Mouse (Mus musculus): ENCODE data around the gene Unc5cl. TPM values are rescaled to one million over a fixed set of nuclear protein-coding genes. Genes with fewer than 3 reads are reported as not detected.

Gene Unc5cl
- polyA plus RNA-seq, 1 experiment: 1.5 TPM

- TF ChIP-seq GATA1 (IDR thresholded peaks at IDR 0.05; ENCODE audit: low read length) (no peak), TAL1 (IDR thresholded peaks at IDR 0.05; ENCODE audit: low read length) (no peak)
- H3K27me3 ChIP-seq (ENCODE audit: control insufficient read depth): no peaks in the 10 kb centered on the region
- H3K4me1 ChIP-seq (ENCODE audit: control insufficient read depth): peaks cover 40% of the 10 kb centered on the region
These were observed 26.7 kb upstream of the Unc5cl start for GRCm38 (mm10) chr17:48427852-48428530.

DNA sequence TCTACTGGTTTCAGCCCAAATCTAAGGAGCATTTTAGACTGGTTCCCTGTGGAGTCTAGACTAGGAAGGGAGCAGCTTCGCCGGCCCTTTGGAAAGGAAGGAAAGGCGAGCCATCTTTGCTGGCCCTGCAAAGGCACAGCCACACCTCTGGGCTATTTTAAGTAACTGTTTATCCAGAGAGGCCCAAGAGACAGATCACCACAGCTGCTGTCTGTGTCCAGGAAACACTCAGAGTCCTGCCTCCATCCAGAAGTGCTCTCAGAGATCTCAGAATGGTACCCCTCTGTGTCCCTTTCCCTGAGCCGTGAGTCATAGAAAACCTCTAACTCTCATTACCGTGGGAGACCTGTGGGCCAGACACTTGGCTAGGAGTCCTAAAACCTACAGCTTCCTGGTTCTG lies 24.3 kb upstream of the Unc5cl start:
- H3K36me3 ChIP-seq (ENCODE audit: control insufficient read depth): no peaks in the 10 kb centered on the region
- no peaks in the 10 kb centered on the region for H3K9me3 ChIP-seq (ENCODE audit: control insufficient read depth, low read length)
- peaks cover 39% of the 10 kb centered on the region for H3K4me1 ChIP-seq (ENCODE audit: control insufficient read depth)
- no peaks in the 10 kb centered on the region for H3K27me3 ChIP-seq (ENCODE audit: control insufficient read depth)
- TF ChIP-seq GATA1 (IDR thresholded peaks at IDR 0.05; ENCODE audit: low read length) (no peak), TAL1 (IDR thresholded peaks at IDR 0.05; ENCODE audit: low read length) (no peak)
- no peak overlapping the region for H3K4me3 ChIP-seq (replicated peaks)

More at GRCm38 (mm10) chr17:48427852-48428530, 26.7 kb upstream of the Unc5cl start:
- H3K9me3 ChIP-seq (ENCODE audit: control insufficient read depth, low read length): no peaks in the 10 kb centered on the region
- no peaks in the 10 kb centered on the region for H3K36me3 ChIP-seq (ENCODE audit: control insufficient read depth)
- H3K4me3 ChIP-seq (replicated peaks): no peak overlapping the region

GRCm38 (mm10) chr17:48431054-48431453 lies 23.6 kb upstream of the Unc5cl start:
- Histone ChIP-seq H3K4me1 (ENCODE audit: control insufficient read depth) (peaks cover 33% of the 10 kb centered on the region), H3K9me3 (ENCODE audit: control insufficient read depth, low read length) (no peaks in the 10 kb centered on the region), H3K4me3 (replicated peaks) (no peak overlapping the region), H3K27me3 (ENCODE audit: control insufficient read depth) (no peaks in the 10 kb centered on the region), H3K36me3 (ENCODE audit: control insufficient read depth) (no peaks in the 10 kb centered on the region)
- TF ChIP-seq TAL1 (IDR thresholded peaks at IDR 0.05; ENCODE audit: low read length): no peak
- TF ChIP-seq GATA1 (IDR thresholded peaks at IDR 0.05; ENCODE audit: low read length): no peak

DNA sequence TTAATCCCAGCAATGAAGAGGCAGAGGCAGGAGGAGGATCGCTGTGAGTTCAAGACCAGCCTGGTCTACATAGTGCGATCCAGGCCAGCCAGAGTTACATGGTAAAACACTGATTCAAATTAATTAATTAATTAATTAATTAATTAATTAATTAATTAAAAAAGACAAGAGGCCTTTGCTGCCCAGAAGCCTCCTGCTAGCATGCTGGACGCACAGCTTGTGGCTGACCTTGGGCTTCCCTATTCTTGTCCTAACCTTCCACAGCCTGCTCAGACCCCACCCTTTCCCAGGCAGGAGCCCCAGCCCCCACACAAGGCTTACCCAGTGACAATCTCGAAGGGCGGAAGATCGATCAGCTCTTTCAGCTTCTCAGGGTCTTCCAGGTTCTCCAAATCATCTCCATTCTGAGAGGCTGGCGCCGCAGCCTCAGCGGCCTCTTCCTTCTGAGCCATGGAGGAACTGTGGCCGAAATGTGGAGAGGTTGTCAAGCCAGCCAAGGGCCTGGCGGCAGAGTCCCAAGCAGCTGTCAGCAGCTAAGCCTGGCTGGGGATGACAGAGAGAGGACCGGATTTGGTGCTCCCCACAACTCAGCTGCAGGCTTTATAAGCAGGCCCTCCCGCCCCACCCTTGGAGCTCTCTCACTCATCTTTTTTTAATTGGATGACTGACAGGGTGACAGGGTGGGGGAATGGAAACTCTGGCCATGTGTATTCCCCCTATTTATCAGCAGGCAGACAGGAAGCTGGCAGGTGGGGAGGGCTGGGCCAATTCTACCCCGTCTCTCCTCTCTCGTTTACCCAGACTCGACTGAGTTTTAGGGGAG lies 22.3 kb upstream of the Unc5cl start, which contains the start of gene Apobec2:
Gene Apobec2 (minus strand): TSS at position 773 of the 823 bp plus-strand sequence.
- Histone ChIP-seq H3K36me3 (ENCODE audit: control insufficient read depth) (no peaks in the 10 kb centered on the region), H3K4me1 (ENCODE audit: control insufficient read depth) (peaks cover 32% of the 10 kb centered on the region), H3K4me3 (replicated peaks) (no peak within 1 kb of the TSS), H3K27me3 (ENCODE audit: control insufficient read depth) (no peaks in the 10 kb centered on the region), H3K9me3 (ENCODE audit: control insufficient read depth, low read length) (no peaks in the 10 kb centered on the region)
- TF ChIP-seq GATA1 (IDR thresholded peaks at IDR 0.05; ENCODE audit: low read length) (no peak), TAL1 (IDR thresholded peaks at IDR 0.05; ENCODE audit: low read length) (no peak)

DNA sequence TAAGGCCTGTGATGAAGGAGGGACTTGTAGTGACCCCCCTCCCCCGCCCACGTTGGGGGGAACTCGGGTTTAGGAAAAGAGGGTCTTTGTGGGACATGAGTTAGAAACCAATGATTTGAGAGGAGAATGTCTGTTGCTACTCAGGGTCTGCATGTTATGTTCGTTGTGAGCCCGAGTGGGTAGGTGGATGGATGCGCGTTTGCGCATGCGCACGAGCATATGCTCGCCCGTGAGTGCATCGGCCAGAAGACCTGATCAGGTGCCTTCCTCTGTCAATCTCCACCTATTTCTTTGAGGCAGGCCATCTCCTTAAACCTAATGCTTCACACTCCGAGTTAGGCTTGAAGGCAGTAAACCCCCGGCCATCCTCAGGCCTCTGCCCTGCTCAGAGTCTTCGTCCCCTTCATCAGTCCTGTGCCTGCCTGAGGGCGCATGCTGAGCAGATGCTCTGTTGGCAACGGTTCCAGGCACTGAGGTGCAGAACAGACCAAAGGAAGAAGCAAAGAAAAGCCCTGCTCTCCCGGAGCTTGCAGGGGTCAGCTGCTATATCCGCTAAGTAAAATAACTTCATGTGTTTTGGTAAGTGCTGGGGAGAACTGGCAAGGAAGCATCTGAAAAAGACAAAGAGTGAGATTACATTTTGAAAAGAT lies 21.6 kb upstream of the Unc5cl start:
- H3K27me3 ChIP-seq (ENCODE audit: control insufficient read depth): no peaks in the 10 kb centered on the region
- H3K4me3 ChIP-seq (replicated peaks): no peak overlapping the region
- no peaks in the 10 kb centered on the region for H3K9me3 ChIP-seq (ENCODE audit: control insufficient read depth, low read length)
- TF ChIP-seq TAL1 (IDR thresholded peaks at IDR 0.05; ENCODE audit: low read length) (no peak), GATA1 (IDR thresholded peaks at IDR 0.05; ENCODE audit: low read length) (no peak)
- peaks cover 34% of the 10 kb centered on the region for H3K4me1 ChIP-seq (ENCODE audit: control insufficient read depth)
- H3K36me3 ChIP-seq (ENCODE audit: control insufficient read depth): no peaks in the 10 kb centered on the region

- Histone ChIP-seq H3K9me3 (ENCODE audit: control insufficient read depth, low read length) (no peaks in the 10 kb centered on the region), H3K36me3 (ENCODE audit: control insufficient read depth) (no peaks in the 10 kb centered on the region), H3K4me3 (replicated peaks) (no peak overlapping the region), H3K27me3 (ENCODE audit: control insufficient read depth) (no peaks in the 10 kb centered on the region), H3K4me1 (ENCODE audit: control insufficient read depth) (peaks cover 33% of the 10 kb centered on the region)
- TF ChIP-seq GATA1 (IDR thresholded peaks at IDR 0.05; ENCODE audit: low read length) (no peak), TAL1 (IDR thresholded peaks at IDR 0.05; ENCODE audit: low read length) (no peak)
These were observed 20.9 kb upstream of the Unc5cl start for GRCm38 (mm10) chr17:48433689-48434330.

- Histone ChIP-seq H3K9me3 (ENCODE audit: control insufficient read depth, low read length) (no peaks in the 10 kb centered on the region), H3K4me3 (replicated peaks) (no peak overlapping the region), H3K27me3 (ENCODE audit: control insufficient read depth) (no peaks in the 10 kb centered on the region), H3K4me1 (ENCODE audit: control insufficient read depth) (peaks cover 33% of the 10 kb centered on the region), H3K36me3 (ENCODE audit: control insufficient read depth) (no peaks in the 10 kb centered on the region)
- TF ChIP-seq TAL1 (IDR thresholded peaks at IDR 0.05; ENCODE audit: low read length) (no peak), GATA1 (IDR thresholded peaks at IDR 0.05; ENCODE audit: low read length) (no peak)
These were observed 20.2 kb upstream of the Unc5cl start for GRCm38 (mm10) chr17:48434479-48434878.

DNA sequence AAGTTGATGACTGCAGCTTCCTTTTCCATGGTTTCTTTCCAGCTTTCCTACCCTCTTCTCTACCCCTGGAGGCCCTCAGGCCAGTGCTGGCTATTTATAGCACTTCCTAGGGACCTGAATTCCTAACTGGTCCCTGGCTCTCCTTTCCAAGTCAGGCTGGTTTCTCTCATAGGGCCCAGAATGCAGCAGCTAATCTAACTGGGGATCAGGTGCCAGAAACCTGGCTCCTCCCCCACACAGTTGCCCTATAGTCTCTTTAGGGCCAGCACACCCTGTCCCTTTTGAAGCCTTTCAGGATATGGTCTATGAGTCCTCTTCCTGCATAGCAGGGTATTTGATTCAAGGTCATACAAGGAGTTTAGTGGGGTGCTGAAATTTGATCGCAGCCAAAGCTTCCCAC lies 18.2 kb upstream of the Unc5cl start:
- no peak for TF ChIP-seq GATA1 (IDR thresholded peaks at IDR 0.05; ENCODE audit: low read length)
- no peak for TF ChIP-seq TAL1 (IDR thresholded peaks at IDR 0.05; ENCODE audit: low read length)

More for the DNA sequence above, 18.2 kb upstream of the Unc5cl start:
- Histone ChIP-seq H3K9me3 (ENCODE audit: control insufficient read depth, low read length) (no peaks in the 10 kb centered on the region), H3K36me3 (ENCODE audit: control insufficient read depth) (no peaks in the 10 kb centered on the region), H3K27me3 (ENCODE audit: control insufficient read depth) (no peaks in the 10 kb centered on the region), H3K4me3 (replicated peaks) (no peak overlapping the region), H3K4me1 (ENCODE audit: control insufficient read depth) (peaks cover 26% of the 10 kb centered on the region)

Data from erythroblast, embryonic 14.5 days (primary cell).